Mouse (Mus musculus) hematopoietic stem cell, adult 5-6 weeks (primary cell): ENCODE results near the gene Chrm5. TPM values are rescaled to one million over a fixed set of nuclear protein-coding genes. Genes with fewer than 3 reads are reported as not detected.

Source experiments
- ATAC-seq, 2 experiments: fragments of 125-278 bp in 1 of 2; replicated peaks in 1 of 2; 2 replicates each; pipeline ENCODE4 v1.8.0; 2016 to 2017; ENCODE audit warnings: inconsistent platforms in 2 of 2, mild to moderate bottlenecking in 2 of 2, moderate number of reproducible peaks in 2 of 2, low read depth in 1 of 2, moderate TSS enrichment in 1 of 2; ENCODE audit not compliant: low FRiP score in 2 of 2, poor library complexity in 2 of 2, severe bottlenecking in 2 of 2, insufficient read depth in 1 of 2, low TSS enrichment in 1 of 2
- total RNA-seq: library from RNA; stranded (forward); fragments of 172-1452, 232-1000 nt; gene quantifications from 2 replicates; pipeline ENCODE4 v1.2.3, GENCODE M21; 2017

Chrm5 gene
- total RNA-seq = not detected in 2 replicates

DNA sequence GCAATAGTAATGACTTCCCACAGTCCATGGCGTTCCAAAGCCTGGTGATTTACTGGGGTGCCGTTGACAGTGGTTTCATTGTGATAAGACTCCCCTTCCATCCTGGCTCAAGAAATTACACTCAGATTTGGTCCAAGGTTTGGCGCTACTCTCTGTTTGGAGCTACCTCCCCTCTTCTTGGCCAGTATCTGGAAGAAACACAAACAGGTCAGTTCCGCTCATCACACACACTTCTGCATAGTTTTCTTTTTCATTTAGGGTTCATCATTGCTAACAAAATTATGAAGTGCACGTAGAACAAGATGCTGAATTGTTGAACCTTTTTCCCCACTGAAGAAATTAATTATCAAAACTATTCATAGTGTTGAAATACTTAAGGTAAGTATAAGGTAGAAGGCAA is at the start of gene Chrm5:
Gene Chrm5 (minus strand): TSS at position 101 of the 400 bp plus-strand sequence.
- no peak for ATAC-seq

DNA sequence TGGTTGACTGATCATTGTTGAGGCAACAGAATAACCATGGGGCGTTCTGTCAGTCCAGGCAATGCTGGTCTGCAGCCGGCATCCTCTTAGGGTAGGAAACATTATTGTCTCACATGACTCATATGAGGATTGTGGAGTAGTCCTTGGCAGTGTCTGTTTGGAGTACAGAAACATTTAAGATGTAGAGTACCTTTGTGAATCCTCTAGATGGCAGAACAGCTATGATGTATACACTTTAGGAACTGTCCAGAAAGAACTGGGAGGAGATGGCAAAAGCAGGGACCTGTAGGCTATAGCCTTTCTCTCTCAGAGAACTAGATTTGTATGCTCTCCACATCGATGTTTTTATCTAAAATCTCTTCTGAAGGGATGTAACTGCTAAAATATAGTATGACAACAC is 46.4 kb upstream of the Chrm5 start:
- no peak for ATAC-seq

DNA sequence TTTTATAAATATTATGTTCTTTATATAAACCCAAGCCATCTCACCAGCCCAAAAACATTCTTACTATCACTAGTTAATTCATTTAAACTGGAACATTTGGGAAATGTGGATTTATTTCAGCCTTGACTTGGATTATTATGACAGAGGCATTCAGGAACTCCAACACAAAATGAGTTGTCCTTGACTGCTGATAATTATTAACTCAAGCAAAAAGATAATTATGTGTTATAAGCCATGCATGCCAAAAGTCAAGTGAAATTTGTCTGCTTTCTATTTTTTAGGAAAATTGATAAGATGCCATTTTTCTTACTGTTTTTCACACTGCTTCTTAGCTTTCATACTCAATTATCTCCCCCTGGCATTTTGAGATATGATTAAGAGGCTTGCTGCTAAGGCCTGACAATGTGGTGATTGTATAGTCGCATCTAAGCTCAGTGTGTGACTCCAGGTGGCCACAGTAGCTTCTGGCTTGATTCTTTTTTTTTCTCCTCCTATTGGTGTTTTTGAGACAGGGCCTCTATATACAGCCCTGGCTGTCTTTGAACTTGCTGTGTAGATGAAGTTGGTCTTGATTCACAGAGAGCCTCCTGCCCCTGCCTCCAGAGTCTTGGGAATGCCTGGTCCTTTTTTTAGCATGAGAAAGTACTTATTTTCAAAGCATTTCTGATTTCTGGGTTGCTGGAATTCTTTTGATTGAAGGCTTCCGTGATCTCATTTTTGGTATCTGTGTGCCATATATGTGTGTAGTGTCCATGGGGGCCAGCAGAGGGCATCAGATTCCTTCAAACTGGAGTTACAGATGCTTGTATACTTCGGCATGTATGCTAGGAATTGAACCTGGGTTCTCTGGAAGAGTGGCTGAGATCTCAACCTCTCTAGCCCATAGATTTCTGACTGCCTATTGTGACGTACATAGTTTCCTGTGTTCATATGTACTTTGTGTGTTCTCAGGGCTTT is 40.2 kb upstream of the Chrm5 start:
- ATAC-seq = no peak

DNA sequence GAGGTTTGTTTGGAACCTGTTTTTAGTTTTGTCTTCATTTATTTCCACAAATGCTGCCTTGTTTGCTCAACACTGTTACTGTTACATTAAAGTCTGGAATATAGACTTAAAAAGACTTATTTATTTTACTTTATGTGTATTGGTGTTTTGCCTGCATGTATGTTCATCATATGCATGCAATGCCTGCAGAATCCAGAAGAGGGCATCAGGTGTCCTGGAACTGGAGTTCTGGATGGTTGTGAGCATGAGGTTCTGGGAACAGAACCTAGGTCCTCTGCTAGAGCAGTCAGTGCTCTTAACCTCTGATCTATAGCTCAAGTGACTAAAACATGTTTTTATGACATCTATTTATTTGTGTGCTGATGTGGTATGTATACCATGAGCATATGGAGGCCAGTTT is 38.0 kb upstream of the Chrm5 start:
- ATAC-seq = no peak

DNA sequence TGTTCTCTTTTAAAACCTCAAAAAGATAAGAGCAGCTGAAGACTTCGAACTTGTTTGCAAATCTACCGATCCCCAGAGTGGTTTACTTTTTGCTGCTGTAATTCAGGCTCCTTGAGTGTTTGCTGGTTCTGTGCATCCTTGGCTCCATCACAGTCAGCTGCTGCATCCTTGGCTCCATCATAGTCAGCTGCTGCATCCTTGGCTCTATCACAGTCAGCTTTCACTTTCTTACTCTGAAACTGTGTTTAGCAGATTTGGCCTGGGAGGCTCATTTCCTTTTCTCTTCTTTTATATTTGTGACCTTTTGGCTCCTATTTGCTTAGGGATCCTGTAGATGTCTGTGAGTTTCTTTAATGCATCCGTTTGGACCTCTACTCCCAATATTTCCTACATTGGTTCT is 36.6 kb upstream of the Chrm5 start:
- no peak for ATAC-seq

DNA sequence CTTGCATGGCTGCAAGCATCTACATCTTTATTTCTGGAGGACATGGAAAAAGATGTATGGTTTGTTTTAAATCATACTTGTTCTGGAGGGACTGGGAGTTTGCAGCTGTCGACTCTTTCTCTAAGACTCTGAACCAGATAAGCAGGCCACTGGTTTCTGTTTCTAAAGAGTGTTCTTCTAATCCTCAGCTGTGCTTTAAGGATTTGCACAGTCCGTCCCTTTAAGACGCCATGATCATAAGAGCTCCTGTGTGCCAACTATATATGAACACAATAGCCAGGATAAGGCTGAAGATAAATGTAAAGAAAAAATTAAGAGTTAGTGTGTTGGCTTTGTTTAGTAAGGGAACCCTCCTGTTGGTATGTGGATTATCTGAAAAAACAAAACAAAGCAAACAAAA is 36.2 kb upstream of the Chrm5 start:
- ATAC-seq = no peak

DNA sequence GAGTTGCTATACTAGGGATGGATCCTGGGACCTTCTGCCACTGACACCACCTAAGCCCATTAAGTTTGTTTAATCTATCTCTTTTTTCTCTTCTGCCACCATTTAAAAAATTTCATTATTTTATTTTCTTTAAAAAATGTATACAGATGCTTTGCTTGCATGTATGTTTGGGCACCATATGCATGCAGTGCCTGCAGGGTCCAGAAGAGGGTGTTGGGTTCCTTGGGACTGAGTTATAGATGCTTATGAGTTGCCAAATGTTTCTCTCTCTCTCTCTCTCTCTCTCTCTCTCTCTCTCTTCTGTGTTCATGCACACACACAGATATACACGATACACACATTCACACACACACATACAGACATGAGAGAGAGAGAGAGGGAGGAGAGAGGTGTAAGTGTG is 32.5 kb upstream of the Chrm5 start:
- ATAC-seq = no peak

DNA sequence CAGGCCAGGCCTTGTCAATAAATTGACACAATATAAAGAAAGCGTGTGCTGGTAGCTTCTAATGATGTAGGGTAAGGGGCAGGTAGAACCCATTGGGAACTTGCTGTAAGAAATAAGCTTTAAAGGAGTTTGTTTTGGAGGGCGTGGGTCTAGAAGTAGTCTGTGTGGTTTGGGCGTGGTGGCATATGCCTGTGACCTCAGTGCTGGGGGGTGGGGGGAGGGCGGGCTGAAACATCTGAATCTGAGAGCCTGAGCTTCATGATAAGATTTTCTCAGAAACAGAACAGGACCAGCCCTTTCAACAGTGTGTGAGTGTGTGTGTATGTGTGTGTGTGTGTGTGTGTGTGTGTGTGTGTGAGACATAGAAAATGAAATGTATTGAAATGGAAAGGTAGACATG is 29.6 kb upstream of the Chrm5 start:
- peak in 1 of 2 experiments; percentile 53; a peak in 2 of 4 replicates for ATAC-seq

DNA sequence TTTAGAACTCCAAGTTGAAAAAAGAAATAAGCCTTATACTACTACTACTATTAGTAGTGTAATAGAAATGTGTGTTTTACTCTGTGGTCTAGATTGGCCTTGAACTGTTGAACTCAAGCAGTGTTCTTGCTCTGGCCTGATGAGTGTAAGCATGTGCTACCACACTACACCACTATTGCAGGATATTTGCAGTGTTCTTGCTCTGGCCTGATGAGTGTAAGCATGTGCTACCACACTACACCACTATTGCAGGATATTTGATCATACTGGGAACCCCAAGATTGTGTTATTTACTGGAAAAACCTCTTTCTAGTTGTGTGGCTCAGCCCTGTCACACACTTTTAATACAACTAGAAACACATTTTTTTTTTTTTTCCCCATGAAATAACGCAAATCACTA is 26.9 kb upstream of the Chrm5 start:
- ATAC-seq = no peak

DNA sequence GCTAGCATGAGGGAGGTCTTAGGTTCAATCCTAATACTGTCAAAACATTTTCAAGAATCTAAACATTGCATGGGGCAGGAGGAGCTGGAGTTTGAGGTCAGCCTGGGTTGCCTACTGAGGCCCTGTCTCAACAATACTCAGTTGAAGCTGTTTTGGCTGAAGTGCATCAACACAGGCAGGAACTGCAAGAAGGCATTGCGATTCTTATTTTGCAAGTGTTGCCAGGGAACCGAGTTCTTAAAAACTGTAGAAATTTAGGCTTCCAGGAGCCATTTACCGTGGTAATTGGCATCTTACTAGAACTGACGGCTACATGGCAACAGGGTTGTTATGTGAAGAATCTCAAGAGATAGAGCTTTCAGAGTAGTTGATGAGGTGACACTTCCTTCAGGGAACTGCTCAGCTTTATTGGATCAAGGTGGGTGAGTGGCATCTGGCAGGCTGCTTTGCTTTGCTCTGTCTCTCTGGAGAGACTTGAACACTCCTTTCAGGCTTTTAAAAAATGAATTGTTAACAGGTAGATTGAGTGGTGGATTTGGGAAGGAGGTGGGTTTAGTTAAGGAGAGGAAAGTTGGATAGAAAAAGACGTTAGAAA is 26.4 kb upstream of the Chrm5 start:
- ATAC-seq = no peak

DNA sequence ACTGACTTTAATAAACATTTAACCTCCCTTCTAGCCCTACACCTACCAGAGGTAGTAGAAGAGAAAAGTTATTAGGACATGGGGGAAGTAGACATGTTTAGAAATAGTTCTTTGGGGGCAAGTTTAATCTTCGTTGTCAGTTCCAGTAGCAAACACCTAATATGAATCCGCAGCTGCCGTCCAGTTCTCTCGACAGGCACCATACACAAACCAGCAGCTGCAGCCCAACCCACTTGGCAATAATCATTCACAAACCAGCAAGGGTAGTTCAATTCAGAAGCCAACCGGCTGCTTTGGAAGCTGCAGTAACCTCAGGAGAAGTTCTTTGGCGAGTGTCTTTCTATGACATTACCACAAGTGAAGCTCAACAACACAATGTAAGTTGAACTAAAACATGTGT is 23.4 kb upstream of the Chrm5 start:
- no peak for ATAC-seq

DNA sequence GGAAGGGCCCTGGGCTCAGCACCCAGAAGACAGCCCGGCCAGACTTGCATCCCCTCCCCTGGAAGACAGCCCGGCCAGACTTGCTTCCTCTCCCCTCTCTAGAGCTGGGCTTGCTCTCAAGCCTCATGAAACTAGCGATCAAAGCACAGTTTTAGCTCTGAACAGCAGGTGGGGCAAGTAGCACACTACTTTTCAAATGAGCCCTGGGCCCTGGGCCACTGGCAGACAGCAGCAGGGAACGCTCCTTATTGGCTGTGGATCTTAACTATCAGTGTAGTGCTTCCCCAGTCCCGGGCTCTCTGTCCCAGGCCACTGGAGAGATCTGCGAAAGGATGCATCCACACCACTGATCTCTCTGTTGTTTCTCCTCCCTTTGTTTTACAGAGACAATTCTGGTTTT is 20.6 kb upstream of the Chrm5 start:
- peak; percentile 99 to 100 for ATAC-seq

DNA sequence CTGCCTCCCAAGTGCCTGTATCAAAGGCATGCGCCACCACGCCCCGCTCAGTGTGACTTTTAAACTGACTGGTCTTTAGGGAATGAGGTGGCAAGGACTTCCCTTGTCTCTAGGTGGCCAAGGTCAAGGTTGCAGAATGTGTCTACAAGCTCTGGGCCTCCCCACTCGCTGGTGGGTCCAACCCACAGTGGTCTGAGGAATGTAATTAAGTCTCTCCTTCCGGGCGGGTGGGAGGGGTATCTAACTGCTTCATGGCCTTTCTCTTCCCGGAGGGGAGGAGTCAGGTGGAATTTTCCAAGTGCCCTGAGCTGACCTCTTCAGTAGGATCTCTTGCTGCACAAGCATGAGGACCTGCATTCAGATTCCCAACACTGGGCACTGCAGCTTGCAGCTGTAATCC is 17.3 kb upstream of the Chrm5 start:
- ATAC-seq = no peak

DNA sequence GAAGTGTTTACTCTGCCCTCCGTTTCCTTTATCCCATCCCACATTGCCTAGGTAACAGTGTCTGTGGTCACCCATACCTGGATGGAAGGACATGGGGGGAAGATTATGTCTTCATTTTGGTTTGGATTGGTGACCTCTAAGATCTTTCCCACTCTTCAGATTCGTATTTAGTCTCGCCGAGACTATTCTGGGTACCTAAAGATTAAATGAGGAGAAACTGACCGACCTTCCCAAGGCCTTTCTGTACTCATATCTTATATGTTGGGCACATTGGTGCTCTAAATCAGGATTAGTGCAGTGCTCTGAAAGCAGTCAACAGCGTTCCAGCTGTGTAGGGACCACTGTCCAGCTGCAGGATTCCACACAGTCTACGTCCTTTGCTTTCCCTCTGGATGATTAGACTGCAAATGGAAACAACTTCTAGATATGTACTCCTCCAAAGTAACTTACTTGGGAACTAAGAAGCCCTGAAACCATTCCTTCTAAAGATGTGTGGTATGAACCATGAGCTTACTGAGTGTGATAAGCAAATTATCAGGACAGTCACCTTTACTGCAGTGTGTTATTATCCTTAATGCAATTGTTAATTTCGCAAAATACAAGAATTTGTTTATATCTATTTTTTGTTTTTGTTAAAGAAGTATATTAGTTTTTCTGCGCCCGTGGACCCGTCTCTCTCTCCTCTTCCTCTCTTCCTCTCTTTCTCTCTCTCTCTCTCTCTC is 13.1 kb upstream of the Chrm5 start:
- ATAC-seq = peak; percentile 9 to 23; a peak in 2 of 4 replicates

DNA sequence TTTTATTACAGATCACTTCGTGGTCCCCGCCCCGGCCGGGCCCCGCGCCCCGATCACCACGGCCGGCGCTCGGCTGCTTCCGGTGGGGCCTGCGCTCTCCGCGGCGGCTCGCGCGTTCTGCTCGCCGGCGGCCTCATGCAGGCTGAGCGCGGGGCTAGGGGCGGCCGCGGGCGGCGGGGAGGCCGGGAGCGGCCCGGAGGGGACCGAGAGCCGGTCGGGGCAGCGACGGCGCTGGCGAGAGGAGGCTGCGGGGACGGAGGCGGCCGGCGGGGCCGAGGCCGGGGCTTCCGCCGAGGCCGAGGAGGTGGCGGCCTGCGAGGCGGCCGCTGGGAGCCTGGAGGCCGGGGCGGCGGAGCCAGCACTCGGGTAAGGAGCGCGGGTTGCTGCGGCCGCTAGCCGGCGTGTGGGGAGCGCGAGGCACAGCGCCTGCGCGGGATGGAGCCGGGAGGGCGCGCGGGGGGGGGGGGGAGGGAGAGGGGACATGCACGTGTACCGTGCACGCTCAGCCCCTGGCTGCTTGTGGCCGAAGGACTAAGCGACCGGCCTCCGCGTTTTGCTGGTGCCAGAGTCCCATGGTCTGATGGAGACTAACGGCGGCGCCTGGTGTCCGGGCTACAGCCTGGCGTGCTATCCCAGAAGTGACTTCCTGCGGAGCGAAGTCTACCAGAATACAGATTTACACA is 12.4 kb upstream of the Chrm5 start, which contains the start of gene Aven:
Gene Aven (plus strand): TSS at position 109 of the 683 bp plus-strand sequence.
- ATAC-seq = peak; percentile 65 to 72

DNA sequence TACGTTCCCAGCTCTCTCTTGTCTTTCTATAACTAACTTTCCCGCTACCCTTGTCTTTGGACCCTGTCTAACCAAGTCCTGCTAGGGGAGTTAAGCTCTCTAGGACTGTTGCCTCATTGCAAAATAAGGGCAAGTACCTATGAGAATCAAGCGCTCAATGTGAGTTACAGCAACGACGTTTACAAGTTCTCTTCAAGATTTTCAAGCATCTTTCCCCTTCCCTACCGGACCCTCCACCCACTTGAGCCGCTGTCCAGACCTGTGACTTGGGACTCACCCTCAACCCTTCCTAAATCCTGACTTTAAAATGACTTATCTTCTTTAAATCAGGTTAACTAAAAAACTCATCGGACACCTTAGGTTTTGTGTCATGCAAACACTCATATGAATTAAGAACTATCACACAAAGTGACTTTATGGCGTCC is 11.9 kb upstream of the Chrm5 start:
- no peak; a peak in 1 of 4 replicates for ATAC-seq

DNA sequence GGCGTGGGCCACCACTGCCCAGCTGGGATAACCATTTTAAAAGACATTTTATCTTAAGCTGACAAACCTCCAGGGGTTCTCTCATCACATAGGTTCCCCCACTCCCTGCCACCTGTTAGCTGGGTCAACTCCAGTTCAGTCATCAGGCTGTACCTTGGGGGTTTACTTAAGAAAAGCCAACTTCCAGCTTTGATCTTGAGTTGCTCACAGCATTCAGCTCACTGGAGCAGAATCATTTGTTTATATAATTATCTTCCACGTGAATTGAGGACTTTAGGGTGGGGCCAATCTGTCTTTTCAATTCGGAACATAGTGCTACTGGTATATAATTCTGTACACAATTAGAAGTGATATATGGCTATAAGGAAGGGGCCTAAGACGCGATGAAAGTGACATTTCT is 11.1 kb upstream of the Chrm5 start:
- ATAC-seq = no peak
